Mouse (Mus musculus) heart, embryonic 11.5 days (tissue): ENCODE measurements at regions not wholly inside any gene's neighbourhood (a gene's known extent, or its start where the extent isn't known, plus 50 kb on each side); places are given as distances from the start of the nearest gene placed in this dataset.

Source experiments
- ATAC-seq: fragments of 200-750 bp; cut with Nextera tagmentation; replicated peaks from 2 replicates; pipeline ENCODE4 v1.8.0; 2017; ENCODE audit warnings: moderate library complexity; ENCODE audit not compliant: insufficient number of reproducible peaks, low FRiP score, low TSS enrichment
- H3K27ac ChIP-seq: fragments of 300-500 bp; sonication (generic); 2 replicates; pipeline ENCODE4 v1.5.1; 2014; ENCODE audit warnings: mild to moderate bottlenecking, low read depth, low read length
- H3K27me3 ChIP-seq: fragments of 300-500 bp; sonication (generic); 2 replicates; pipeline ENCODE4 v1.6.1; 2014; ENCODE audit warnings: mild to moderate bottlenecking, low read length, mixed read lengths; ENCODE audit not compliant: control insufficient read depth, insufficient read depth
- H3K36me3 ChIP-seq: fragments of 300-500 bp; sonication (generic); 2 replicates; pipeline ENCODE4 v1.6.1; 2014; ENCODE audit warnings: mild to moderate bottlenecking, low read length, moderate library complexity, mixed read lengths; ENCODE audit not compliant: control insufficient read depth, insufficient read depth
- H3K4me1 ChIP-seq: fragments of 300-500 bp; sonication (generic); 2 replicates; pipeline ENCODE4 v1.6.1; 2014; ENCODE audit warnings: low read length; ENCODE audit not compliant: control insufficient read depth, insufficient read depth
- H3K4me2 ChIP-seq: fragments of 300-500 bp; sonication (generic); 2 replicates; pipeline ENCODE4 v1.6.1; 2014; ENCODE audit warnings: mild to moderate bottlenecking, moderate library complexity
- H3K4me3 ChIP-seq: fragments of 300-500 bp; sonication (generic); 2 replicates; pipeline ENCODE4 v1.5.1; 2014; ENCODE audit warnings: low read depth, low read length
- H3K9ac ChIP-seq: fragments of 300-500 bp; sonication (generic); 2 replicates; pipeline ENCODE4 v1.6.1; 2014; ENCODE audit warnings: mild to moderate bottlenecking, low read depth, low read length, moderate library complexity
- H3K9me3 ChIP-seq: fragments of 300-500 bp; sonication (generic); replicated peaks from 2 replicates; pipeline ENCODE4 v1.6.1; 2016; ENCODE audit warnings: low read length; ENCODE audit not compliant: control insufficient read depth
- WGBS: fragments of 180-500 bp; shearing (Covaris S2); extraction: QIAGEN DNeasy Blood & Tissue Kit; methylation state at CpG from one replicate; pipeline ENCODE4 v1.1.7; 2014; ENCODE audit not compliant: insufficient replicate concordance; 5-methylcytosine and 5-hydroxymethylcytosine counted together

GRCm38 (mm10) chr11:45256019-45256418, 595.8 kb upstream of the Clint1 start:
- peaks cover 4% of the 10 kb centered on the region; the same call in 1 of the 2 replicates for H3K9me3 ChIP-seq
- no peaks in the 10 kb centered on the region for H3K4me1 ChIP-seq
- H3K36me3 ChIP-seq = no peaks in the 10 kb centered on the region
- H3K27me3 ChIP-seq = no peaks in the 10 kb centered on the region
- no peak overlapping the region for H3K9ac ChIP-seq
- no peak for ATAC-seq
- H3K4me2 ChIP-seq = no peak overlapping the region
- H3K4me3 ChIP-seq = no peak overlapping the region
- H3K27ac ChIP-seq = no peak overlapping the region

GRCm38 (mm10) chr11:45262198-45262597, 589.7 kb upstream of the Clint1 start:
- H3K27me3 ChIP-seq = no peaks in the 10 kb centered on the region
- no peak overlapping the region for H3K4me3 ChIP-seq
- no peak overlapping the region for H3K9ac ChIP-seq
- H3K27ac ChIP-seq = no peak overlapping the region
- H3K9me3 ChIP-seq = no peaks in the 10 kb centered on the region
- H3K4me2 ChIP-seq = no peak overlapping the region
- WGBS = 82% methylated on average over 7 of the region's 7 CpGs
- H3K4me1 ChIP-seq = no peaks in the 10 kb centered on the region
- H3K36me3 ChIP-seq = no peaks in the 10 kb centered on the region
- ATAC-seq = no peak

- Histone ChIP-seq H3K9ac (no peak overlapping the region), H3K27ac (no peak overlapping the region), H3K9me3 (no peaks in the 10 kb centered on the region), H3K4me2 (no peak overlapping the region), H3K27me3 (no peaks in the 10 kb centered on the region), H3K4me1 (no peaks in the 10 kb centered on the region), H3K4me3 (no peak overlapping the region), H3K36me3 (no peaks in the 10 kb centered on the region)
- WGBS = 71% methylated on average over 3 of the region's 3 CpGs
- ATAC-seq = no peak
These were observed 587.9 kb upstream of the Clint1 start for GRCm38 (mm10) chr11:45264001-45264400.

- Histone ChIP-seq H3K4me1 (no peaks in the 10 kb centered on the region), H3K4me3 (no peak overlapping the region), H3K27ac (no peak overlapping the region), H3K9me3 (no peaks in the 10 kb centered on the region), H3K36me3 (no peaks in the 10 kb centered on the region), H3K4me2 (no peak overlapping the region), H3K27me3 (no peaks in the 10 kb centered on the region), H3K9ac (no peak overlapping the region)
- ATAC-seq = no peak
- 77% methylated on average over 17 of the region's 17 CpGs for WGBS
These were observed 586.5 kb upstream of the Clint1 start for GRCm38 (mm10) chr11:45265171-45265988.

- 79% methylated on average over 4 of the region's 4 CpGs for WGBS
- Histone ChIP-seq H3K4me3 (no peak overlapping the region), H3K27ac (no peak overlapping the region), H3K27me3 (no peaks in the 10 kb centered on the region), H3K9ac (no peak overlapping the region), H3K4me1 (no peaks in the 10 kb centered on the region), H3K36me3 (no peaks in the 10 kb centered on the region), H3K9me3 (no peaks in the 10 kb centered on the region), H3K4me2 (no peak overlapping the region)
- no peak for ATAC-seq
These were observed 585.9 kb upstream of the Clint1 start for GRCm38 (mm10) chr11:45265989-45266302.

- Histone ChIP-seq H3K27me3 (no peaks in the 10 kb centered on the region), H3K4me3 (no peak overlapping the region), H3K4me2 (no peak overlapping the region), H3K36me3 (no peaks in the 10 kb centered on the region), H3K4me1 (no peaks in the 10 kb centered on the region), H3K9ac (no peak overlapping the region), H3K9me3 (no peaks in the 10 kb centered on the region), H3K27ac (no peak overlapping the region)
- WGBS = 72% methylated on average over 5 of the region's 5 CpGs
- ATAC-seq = no peak
These were observed 582.6 kb upstream of the Clint1 start for GRCm38 (mm10) chr11:45269215-45269614.

GRCm38 (mm10) chr11:45271206-45271605, 580.6 kb upstream of the Clint1 start:
- Histone ChIP-seq H3K36me3 (no peaks in the 10 kb centered on the region), H3K4me1 (no peaks in the 10 kb centered on the region), H3K9ac (no peak overlapping the region), H3K27me3 (no peaks in the 10 kb centered on the region), H3K9me3 (no peaks in the 10 kb centered on the region), H3K4me2 (no peak overlapping the region), H3K27ac (no peak overlapping the region), H3K4me3 (no peak overlapping the region)
- 60% methylated on average over 3 of the region's 3 CpGs for WGBS
- ATAC-seq = no peak

- no peak for ATAC-seq
- H3K9ac ChIP-seq = no peak overlapping the region
- H3K4me2 ChIP-seq = no peak overlapping the region
- WGBS = 84% methylated on average over 10 of the region's 10 CpGs
- H3K27ac ChIP-seq = no peak overlapping the region
- no peaks in the 10 kb centered on the region for H3K36me3 ChIP-seq
- H3K9me3 ChIP-seq = no peaks in the 10 kb centered on the region
- H3K4me3 ChIP-seq = no peak overlapping the region
- no peaks in the 10 kb centered on the region for H3K4me1 ChIP-seq
- no peaks in the 10 kb centered on the region for H3K27me3 ChIP-seq
These were observed 577.3 kb upstream of the Clint1 start for GRCm38 (mm10) chr11:45274446-45275119.

GRCm38 (mm10) chr11:45275170-45275569, 576.7 kb upstream of the Clint1 start:
- H3K9ac ChIP-seq = no peak overlapping the region
- no peaks in the 10 kb centered on the region for H3K36me3 ChIP-seq
- no peak for ATAC-seq
- no peak overlapping the region for H3K27ac ChIP-seq
- H3K4me3 ChIP-seq = no peak overlapping the region
- no peak overlapping the region for H3K4me2 ChIP-seq
- WGBS = 61% methylated on average over 3 of the region's 3 CpGs
- no peaks in the 10 kb centered on the region for H3K9me3 ChIP-seq
- no peaks in the 10 kb centered on the region for H3K27me3 ChIP-seq
- no peaks in the 10 kb centered on the region for H3K4me1 ChIP-seq
